Mouse (Mus musculus) heart, embryonic 14.5 days (tissue): ENCODE results near the gene Pla2g15. TPM values are rescaled to one million over a fixed set of nuclear protein-coding genes. Genes with fewer than 3 reads are reported as not detected.

Experiments used
- ATAC-seq: fragments of 200-750 bp; cut with Nextera tagmentation; 2 replicates; pipeline ENCODE4 v1.8.0; 2017; ENCODE audit warnings: low read depth, moderate TSS enrichment; ENCODE audit not compliant: insufficient number of reproducible peaks, insufficient read depth, low FRiP score
- H3K27ac ChIP-seq, 2 experiments: fragments of 200-500 bp in 1 of 2; fragments of 300-500 bp in 1 of 2; sonication (generic) in 1 of 2; replicated peaks in 1 of 2; 2 replicates each; pipeline ENCODE4 v1.5.1; 2012 to 2014; ENCODE audit warnings: low read depth in 2 of 2, low read length in 2 of 2, control low read depth in 1 of 2, mild to moderate bottlenecking in 1 of 2, mixed read lengths in 1 of 2; ENCODE audit not compliant: control insufficient read depth in 1 of 2, insufficient read depth in 1 of 2
- H3K27me3 ChIP-seq: fragments of 300-500 bp; sonication (generic); 2 replicates; pipeline ENCODE4 v1.6.1; 2014; ENCODE audit warnings: mild to moderate bottlenecking, low read length, control low read depth; ENCODE audit not compliant: control insufficient read depth, insufficient read depth
- H3K36me3 ChIP-seq: fragments of 300-500 bp; sonication (generic); 2 replicates; pipeline ENCODE4 v1.6.1; 2014; ENCODE audit warnings: mild to moderate bottlenecking, control low read depth, low read length, mixed read lengths; ENCODE audit not compliant: control insufficient read depth, insufficient read depth
- H3K4me1 ChIP-seq, 2 experiments: fragments of 200-500 bp in 1 of 2; fragments of 300-500 bp in 1 of 2; sonication (generic) in 1 of 2; 2 replicates each; pipeline ENCODE4 v1.6.1; 2012 to 2014; ENCODE audit warnings: low read length in 2 of 2, control low read depth in 1 of 2, mixed read lengths in 1 of 2; ENCODE audit not compliant: control insufficient read depth in 2 of 2, insufficient read depth in 2 of 2
- H3K4me2 ChIP-seq: fragments of 300-500 bp; sonication (generic); 2 replicates; pipeline ENCODE4 v1.6.1; 2014; ENCODE audit warnings: mild to moderate bottlenecking, low read length
- H3K4me3 ChIP-seq, 2 experiments: fragments of 200-500 bp in 1 of 2; fragments of 300-500 bp in 1 of 2; sonication (generic) in 1 of 2; 2 replicates each; pipeline ENCODE4 v1.5.1; 2012 to 2014; ENCODE audit warnings: low read length in 2 of 2, mild to moderate bottlenecking in 2 of 2, control low read depth in 1 of 2, low read depth in 1 of 2, moderate library complexity in 1 of 2; ENCODE audit not compliant: control insufficient read depth in 1 of 2, insufficient read depth in 1 of 2
- H3K9ac ChIP-seq: fragments of 300-500 bp; sonication (generic); 2 replicates; pipeline ENCODE4 v1.6.1; 2014; ENCODE audit warnings: mild to moderate bottlenecking, low read length
- H3K9me3 ChIP-seq: fragments of 300-500 bp; sonication (generic); 2 replicates; pipeline ENCODE4 v1.6.1; 2016; ENCODE audit warnings: low read length, control low read depth; ENCODE audit not compliant: control insufficient read depth
- WGBS: fragments of 180-500 bp; shearing (Covaris S2); extraction: QIAGEN DNeasy Blood & Tissue Kit; methylation state at CpG from one replicate; pipeline ENCODE4 v1.1.7; 2014; 5-methylcytosine and 5-hydroxymethylcytosine counted together
- polyA plus RNA-seq: library from polyadenylated mRNA; unstranded; fragments of >200 nt; fragmentation: Nextera tagmentation; extraction: Ambion mirVana; gene quantifications from 2 replicates; pipeline ENCODE4 v1.2.1, GENCODE M21; 2014

The Pla2g15 gene
- polyA plus RNA-seq, 1 experiment from 2014 or later = 2.5 TPM

GRCm38 (mm10) chr8:106213959-106214358, 63.8 kb downstream of the Pla2g15 start:
- Histone ChIP-seq H3K9me3 (no peaks in the 10 kb centered on the region), H3K36me3 (peaks cover 65% of the 10 kb centered on the region), H3K27ac (no peak overlapping the region), H3K4me3 (no peak overlapping the region), H3K4me1 (peaks cover 0 to 11% of the 10 kb centered on the region in 2 experiments; a peak in 2 of 4 replicates), H3K27me3 (no peaks in the 10 kb centered on the region), H3K4me2 (no peak overlapping the region), H3K9ac (no peak overlapping the region)
- ATAC-seq = no peak
- WGBS = 93% methylated on average over 3 of the region's 3 CpGs

Other genes with a start within 250 kb of the Pla2g15 start
- 17.6 and 18.6 TPM in 2 replicates for gene Pskh1, start 250.0 kb upstream of the Pla2g15 start, polyA plus RNA-seq
- gene Ctrl, start 216.5 kb upstream of the Pla2g15 start, polyA plus RNA-seq = 0.43 and 1.1 TPM in 2 replicates
- 73.7 and 74.2 TPM in 2 replicates for gene Psmb10, start 212.0 kb upstream of the Pla2g15 start, polyA plus RNA-seq
- gene Lcat, start 207.0 kb upstream of the Pla2g15 start, polyA plus RNA-seq = 1.2 and 1.3 TPM in 2 replicates
- 32.7 and 38.4 TPM in 2 replicates for gene Slc12a4, start 184.3 kb upstream of the Pla2g15 start, polyA plus RNA-seq
- gene Dpep3, start 171.0 kb upstream of the Pla2g15 start, polyA plus RNA-seq = not detected in 2 replicates
- 13.5 and 15.2 TPM in 2 replicates for gene Dus2, start 159.1 kb upstream of the Pla2g15 start, polyA plus RNA-seq
- 0.24 TPM in 1 of 2 replicates, not detected in the other for gene Dpep2nb, start 144.4 kb upstream of the Pla2g15 start, polyA plus RNA-seq
- gene Ddx28, start 138.5 kb upstream of the Pla2g15 start, polyA plus RNA-seq = 11.6 and 13.1 TPM in 2 replicates
- 4.5 and 4.7 TPM in 2 replicates for gene Nfatc3, start 91.6 kb upstream of the Pla2g15 start, polyA plus RNA-seq
- gene Esrp2, start 13.4 kb upstream of the Pla2g15 start, polyA plus RNA-seq = 0.34 and 0.55 TPM in 2 replicates
- 40.4 TPM in 2 replicates for gene Slc7a6, start 18.5 kb downstream of the Pla2g15 start, polyA plus RNA-seq
- 18.7 and 20.9 TPM in 2 replicates for gene Slc7a6os, start 60.5 kb downstream of the Pla2g15 start, polyA plus RNA-seq
- 33.7 and 33.9 TPM in 2 replicates for gene Prmt7, start 60.5 kb downstream of the Pla2g15 start, polyA plus RNA-seq
- 1.5 and 1.9 TPM in 2 replicates for gene Smpd3, start 187.6 kb downstream of the Pla2g15 start, polyA plus RNA-seq